Mouse (Mus musculus): ENCODE results near the gene Inpp5f. TPM values are rescaled to one million over a fixed set of nuclear protein-coding genes. Genes with fewer than 3 reads are reported as not detected.

The Inpp5f gene
- polyA plus RNA-seq, 1 experiment from 2014 or later = 13.7 TPM

GRCm38 (mm10) chr7:128731585-128731984 is 120.5 kb downstream of the Inpp5f start:
- DNase-seq (ENCODE audit: low spot score) = no peak

- DNase-seq (ENCODE audit: low spot score) = peak; percentile 29
Observed at GRCm38 (mm10) chr7:128738041-128738440, 126.9 kb downstream of the Inpp5f start.

- DNase-seq (ENCODE audit: low spot score) = no peak
Observed at GRCm38 (mm10) chr7:128739116-128739461, 128.0 kb downstream of the Inpp5f start.

GRCm38 (mm10) chr7:128739462-128740277 is 128.5 kb downstream of the Inpp5f start:
- peak; percentile 57 for DNase-seq (ENCODE audit: low spot score)

- DNase-seq (ENCODE audit: low spot score) = peak; percentile 96
Observed at GRCm38 (mm10) chr7:128740334-128740733, 129.2 kb downstream of the Inpp5f start, which contains the start of gene Mcmbp. TSS of gene Mcmbp (minus strand) at chr7:128740495.

GRCm38 (mm10) chr7:128743898-128744297 is 132.8 kb downstream of the Inpp5f start:
- DNase-seq (ENCODE audit: low spot score) = no peak

GRCm38 (mm10) chr7:128744684-128745485 is 133.8 kb downstream of the Inpp5f start, which contains the start of gene Sec23ip:
TSS of gene Sec23ip (plus strand) at chr7:128744943.
- DNase-seq (ENCODE audit: low spot score) = peak; percentile 97

Other genes starting within 250 kb of the Inpp5f start
- gene Rgs10, start 192.6 kb upstream of the Inpp5f start, polyA plus RNA-seq (2015; fragmentation: Nextera tagmentation; extraction: Ambion mirVana) = 243 and 265 TPM in 2 replicates
- 26.9 and 27.6 TPM in 2 replicates for gene Tial1, start 149.6 kb upstream of the Inpp5f start, polyA plus RNA-seq (2015; fragmentation: Nextera tagmentation; extraction: Ambion mirVana)
- 5.9 and 6.9 TPM in 2 replicates for gene Bag3, start 87.7 kb upstream of the Inpp5f start, polyA plus RNA-seq (2015; fragmentation: Nextera tagmentation; extraction: Ambion mirVana)
- 62.9 and 66.5 TPM in 2 replicates for gene Mcmbp, start 129.2 kb downstream of the Inpp5f start, polyA plus RNA-seq (2015; fragmentation: Nextera tagmentation; extraction: Ambion mirVana)
- gene Sec23ip, start 133.6 kb downstream of the Inpp5f start, polyA plus RNA-seq (2015; fragmentation: Nextera tagmentation; extraction: Ambion mirVana) = 30.5 and 30.8 TPM in 2 replicates

Data from thymus, postnatal 0 days (tissue).